Mouse (Mus musculus) colon, adult 2 months (tissue): Measurements from ENCODE around the gene A530016L24Rik. TPM values are rescaled to one million over a fixed set of nuclear protein-coding genes. Genes with fewer than 3 reads are reported as not detected.

ENCODE experiments used
- polyA plus RNA-seq: library from polyadenylated mRNA; depleted of rRNA; stranded (reverse); fragments of >200 nt; gene quantifications from 2 replicates; pipeline ENCODE4 v1.2.3, GENCODE M21; 2012; rRNA removed

A530016L24Rik gene
- 1.7 and 2.3 TPM in 2 replicates for polyA plus RNA-seq

DNA sequence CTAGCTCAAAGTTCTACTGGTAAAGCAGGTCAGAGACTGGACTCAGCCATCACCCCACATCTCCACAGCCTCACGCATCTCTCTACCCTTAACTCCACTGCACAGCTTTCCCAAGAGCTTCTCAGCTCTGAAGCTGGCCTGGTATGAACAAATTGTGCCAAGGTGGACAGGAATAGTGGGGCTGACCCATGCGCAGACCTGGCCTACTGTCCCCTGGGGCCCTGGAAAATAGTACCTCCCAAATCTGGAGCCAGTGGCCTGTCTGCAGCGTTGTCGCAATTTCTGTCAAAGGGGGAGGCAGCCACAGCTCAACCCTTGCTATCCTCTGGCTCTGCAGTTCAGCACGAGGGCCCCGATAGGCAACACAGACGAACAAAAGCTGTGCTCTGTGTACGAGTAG is at the start of gene A530016L24Rik:
TSS of gene A530016L24Rik (plus strand) at position 315 of the 400 bp plus-strand sequence.

DNA sequence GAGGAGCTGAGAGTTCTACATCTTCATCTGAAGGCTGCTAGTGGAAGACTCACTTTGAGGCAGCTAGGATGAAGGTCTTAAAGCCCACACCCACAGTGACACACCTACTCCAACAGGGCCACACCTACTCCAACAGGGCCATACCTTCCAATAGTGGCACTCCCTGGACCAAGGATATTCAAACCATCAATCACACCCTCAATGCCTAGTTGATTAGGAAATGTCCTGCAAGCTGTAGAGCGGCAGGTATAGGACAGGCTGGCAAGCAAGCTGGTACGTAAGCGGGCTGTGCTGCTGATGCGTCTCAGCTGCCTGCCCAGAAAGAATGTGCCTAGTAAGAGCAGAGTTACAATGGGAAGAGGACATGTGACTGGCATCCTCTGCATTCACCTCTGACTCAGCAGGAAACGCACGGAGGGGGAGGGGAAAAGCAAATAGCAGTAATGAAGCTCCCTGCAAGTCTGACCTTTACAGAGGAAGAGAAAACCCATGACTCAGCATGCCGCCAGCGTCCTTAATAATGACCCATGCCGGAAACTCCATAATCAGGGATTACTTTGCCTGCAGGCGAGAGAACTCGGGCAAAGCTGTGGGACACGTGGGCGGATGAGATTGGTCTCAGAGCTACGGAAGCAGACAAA is 27.6 kb downstream of the A530016L24Rik start, which contains the start of gene Tmem179:
TSS of gene Tmem179 (minus strand) at position 51 of the 641 bp plus-strand sequence.

Other genes with a start within 250 kb of the A530016L24Rik start
- 2.5 TPM in 2 replicates for gene Tmem179, start 27.3 kb downstream of the A530016L24Rik start, polyA plus RNA-seq
- gene Inf2, start 99.3 kb downstream of the A530016L24Rik start, polyA plus RNA-seq, result 33.8 and 45.8 TPM in 2 replicates
- gene Adssl1, start 130.6 kb downstream of the A530016L24Rik start, polyA plus RNA-seq, result 1.4 and 2.0 TPM in 2 replicates
- gene Siva1, start 155.2 kb downstream of the A530016L24Rik start, polyA plus RNA-seq, result 41.6 and 45.3 TPM in 2 replicates
- gene Akt1, start 185.4 kb downstream of the A530016L24Rik start, polyA plus RNA-seq, result 190 and 203 TPM in 2 replicates
- gene Zbtb42, start 189.4 kb downstream of the A530016L24Rik start, polyA plus RNA-seq, result 46.1 and 46.8 TPM in 2 replicates
- 133 and 150 TPM in 2 replicates for gene Cep170b, start 231.0 kb downstream of the A530016L24Rik start, polyA plus RNA-seq